ENCODE assay signal across 8 mouse cellular contexts in genomic region chr11:60250971-60251643, GRCm38 (mm10). TPM values are rescaled to one million over a fixed set of nuclear protein-coding genes. Genes with fewer than 3 reads are reported as not detected.
DNase-seq lines count a peak whose midpoint lies in the region; ATAC-seq and TF ChIP-seq lines count a peak whose summit lies in the region.

No protein-coding gene starts in this region.

- 59% methylated on average over 6 of the region's 6 CpGs for WGBS in heart, adult 2 months
- 52% methylated on average over 6 of the region's 6 CpGs for WGBS in heart, embryonic 12.5 days
- WGBS in midbrain, embryonic 14.5 days, result 61% methylated on average over 6 of the region's 6 CpGs

- peak; percentile 53; the same call in 1 of the 2 replicates for ATAC-seq in heart, embryonic 12.5 days (ENCODE audit: insufficient number of reproducible peaks, low FRiP score)
- ATAC-seq in midbrain, embryonic 14.5 days (ENCODE audit: low FRiP score, low TSS enrichment), result no peak
- no peak for ATAC-seq in frontal cortex, adult (ENCODE audit: low TSS enrichment)

- intact Hi-C loops in heart, adult 2 months (cut with DNase I), result loop anchor here (1.0 to 2.0 kb wide), 2 partner anchors 42 to 161 kb away; no protein-coding TSS in a partner anchor

- peaks cover 14% of the 10 kb centered on the region for H3K4me1 ChIP-seq in heart, adult 2 months (ENCODE audit: control insufficient read depth, insufficient read depth, low read length)
- H3K4me1 ChIP-seq in ES-Bruce4 (ENCODE audit: control insufficient read depth, insufficient read depth, low read length), result peaks cover 6% of the 10 kb centered on the region
- peaks cover 45% of the 10 kb centered on the region for H3K4me1 ChIP-seq in heart, embryonic 12.5 days (replicated peaks)
- H3K4me1 ChIP-seq in midbrain, embryonic 14.5 days (ENCODE audit: control insufficient read depth, insufficient read depth, low read length), result peaks cover 10% of the 10 kb centered on the region; the same call in 1 of the 2 replicates

- peaks cover 7% of the 10 kb centered on the region for H3K36me3 ChIP-seq in heart, adult 2 months (ENCODE audit: control insufficient read depth, insufficient read depth, low read length)
- no peaks in the 10 kb centered on the region for H3K36me3 ChIP-seq in ES-Bruce4 (ENCODE audit: control insufficient read depth, insufficient read depth, low read length, poor library complexity, severe bottlenecking)
- peaks cover 16% of the 10 kb centered on the region for H3K36me3 ChIP-seq in heart, embryonic 12.5 days
- peaks cover 17% of the 10 kb centered on the region; the same call in 1 of the 2 replicates for H3K36me3 ChIP-seq in midbrain, embryonic 14.5 days (ENCODE audit: control insufficient read depth, insufficient read depth, low read length)

- H3K79me2 ChIP-seq in heart, adult 2 months (replicated peaks; ENCODE audit: control insufficient read depth, insufficient read depth, low read length), result no peaks in the 10 kb centered on the region

- no peak for TF ChIP-seq EP300 in heart, adult 2 months (IDR thresholded peaks at IDR 0.05; ENCODE audit: insufficient read depth, low read depth, low read length)
- no peak for TF ChIP-seq EP300 in ES-Bruce4 (IDR thresholded peaks at IDR 0.05; ENCODE audit: insufficient read depth, low read depth, low read length)

- no peak overlapping the region for H3K4me3 ChIP-seq in heart, adult 2 months
- no peak overlapping the region for H3K4me3 ChIP-seq in ES-Bruce4 (ENCODE audit: low read depth, low read length)
- H3K4me3 ChIP-seq in heart, embryonic 12.5 days, result no peak overlapping the region
- no peak overlapping the region for H3K4me3 ChIP-seq in midbrain, embryonic 14.5 days (replicated peaks; ENCODE audit: low read depth, low read length)

- no peak overlapping the region for H3K27ac ChIP-seq in heart, adult 2 months
- no peak overlapping the region for H3K27ac ChIP-seq in ES-Bruce4 (ENCODE audit: insufficient read depth, low read length)
- no peak overlapping the region for H3K27ac ChIP-seq in heart, embryonic 12.5 days (ENCODE audit: poor library complexity, severe bottlenecking)
- no peak overlapping the region for H3K27ac ChIP-seq in midbrain, embryonic 14.5 days (replicated peaks; ENCODE audit: low read depth, low read length)

- no peak for TF ChIP-seq POLR2A in heart, adult 2 months (IDR thresholded peaks at IDR 0.05; ENCODE audit: insufficient read depth, low read depth, low read length)
- TF ChIP-seq POLR2A in ES-Bruce4 (IDR thresholded peaks at IDR 0.05; ENCODE audit: insufficient read depth, low read length), result no peak

- no peak overlapping the region for H3K9ac ChIP-seq in heart, adult 2 months (ENCODE audit: low read depth, low read length)
- H3K9ac ChIP-seq in ES-Bruce4 (ENCODE audit: low read depth, poor library complexity, severe bottlenecking), result no peak overlapping the region
- H3K9ac ChIP-seq in heart, embryonic 12.5 days, result no peak overlapping the region
- no peak overlapping the region for H3K9ac ChIP-seq in midbrain, embryonic 14.5 days (replicated peaks; ENCODE audit: low read length)

- no peaks in the 10 kb centered on the region for H3K9me3 ChIP-seq in ES-Bruce4 (replicated peaks; ENCODE audit: control insufficient read depth, insufficient read depth, low read length, poor library complexity, severe bottlenecking)
- 0 out of 2 replicates have a peak, but pooled peaks cover 3% of the 10 kb centered on the region for H3K9me3 ChIP-seq in heart, embryonic 12.5 days (replicated peaks)
- H3K9me3 ChIP-seq in midbrain, embryonic 14.5 days (ENCODE audit: control insufficient read depth, low read length), result no peaks in the 10 kb centered on the region

- DNase-seq in heart, adult 2 months, result peak in 1 of 2 experiments; percentile 32
- DNase-seq in heart, adult 11 months, result no peak
- DNase-seq in c-Kit-positive CD71-positive TER-119-positive erythroid progenitor cells, embryonic 14.5 days (ENCODE audit: low spot score), result peak; percentile 59
- peak; percentile 47 for DNase-seq in layer of hippocampus, adult 9-11 months
- peak; percentile 73 for DNase-seq in midbrain, embryonic 14.5 days

- H3K4me2 ChIP-seq in heart, embryonic 12.5 days, result no peak overlapping the region
- no peak overlapping the region for H3K4me2 ChIP-seq in midbrain, embryonic 14.5 days (ENCODE audit: low read length)

- H3K27me3 ChIP-seq in heart, adult 2 months (ENCODE audit: control insufficient read depth, insufficient read depth, low read length), result no peaks in the 10 kb centered on the region
- H3K27me3 ChIP-seq in ES-Bruce4 (ENCODE audit: control insufficient read depth, insufficient read depth, low read length, poor library complexity, severe bottlenecking), result no peaks in the 10 kb centered on the region
- no peaks in the 10 kb centered on the region for H3K27me3 ChIP-seq in heart, embryonic 12.5 days (replicated peaks)
- H3K27me3 ChIP-seq in midbrain, embryonic 14.5 days (ENCODE audit: control insufficient read depth, insufficient read depth, low read length), result no peaks in the 10 kb centered on the region

- TF ChIP-seq CTCF in heart, adult 2 months (IDR thresholded peaks at IDR 0.05), result peak; percentile 82
- peak; percentile 51 for TF ChIP-seq CTCF in ES-Bruce4 (IDR thresholded peaks at IDR 0.05; ENCODE audit: low read depth, low read length)

RNA-seq across cellular contexts. Expression of gene Srebf1, which starts 28.7 kb away (rescaled TPM):
- 10 to 100 TPM; 25.3 to 35.4 TPM for total RNA-seq in heart, adult 2 months (2021)
- polyA plus RNA-seq in heart, adult 2 months (2012; rRNA removed), result 42.6 and 54.0 TPM in 2 replicates
- 60.5 and 68.6 TPM in 2 replicates for polyA plus RNA-seq in ES-Bruce4 (2011; ENCODE audit: insufficient read depth, insufficient read length, low read depth, missing spikeins)
- 39.7 and 41.1 TPM in 2 replicates for polyA plus RNA-seq in heart, embryonic 12.5 days (2016; fragmentation: Nextera tagmentation; extraction: Ambion mirVana)
- 34.5 and 35.2 TPM in 2 replicates for polyA plus RNA-seq in midbrain, embryonic 14.5 days (2014; fragmentation: Nextera tagmentation; extraction: Ambion mirVana)
